Mouse (Mus musculus) MEL (cell line): ENCODE data around the gene Gpr35.

Experiments
- CTCF ChIP-seq, 3 experiments: IDR thresholded peaks in 2 of 3; conservative IDR thresholded peaks in 1 of 3; 2 replicates each; pipeline ENCODE4 v1.5.1; 2011 to 2012; ENCODE audit warnings: low read length in 3 of 3, low read depth in 2 of 3, mild to moderate bottlenecking in 2 of 3, improper control_type of control experiment in 1 of 3, inconsistent platforms in 1 of 3, mixed read lengths in 1 of 3, moderate library complexity in 1 of 3; ENCODE audit not compliant: control insufficient read depth in 1 of 3, insufficient read depth in 1 of 3, poor library complexity in 1 of 3, severe bottlenecking in 1 of 3
- E2F4 ChIP-seq: IDR thresholded peaks from 2 replicates; pipeline ENCODE4 v1.6.1; 2011; ENCODE audit warnings: low read depth, low read length, improper control_type of control experiment, borderline replicate concordance
- GABPA ChIP-seq: IDR thresholded peaks from 2 replicates; pipeline ENCODE4 v1.6.1; 2012; ENCODE audit warnings: low read depth, mild to moderate bottlenecking, inconsistent platforms, low read length, improper control_type of control experiment, moderate library complexity
- KAT2A ChIP-seq: conservative IDR thresholded peaks from 2 replicates; pipeline ENCODE4 v1.6.1; 2012; ENCODE audit warnings: low read depth, low read length, improper control_type of control experiment, inconsistent platforms
- MAX ChIP-seq: IDR thresholded peaks from 2 replicates; pipeline ENCODE4 v1.6.1; 2011; ENCODE audit warnings: low read length, improper control_type of control experiment
- NRF1 ChIP-seq: IDR thresholded peaks from 2 replicates; pipeline ENCODE4 v1.6.1; 2014; ENCODE audit warnings: low read depth, mild to moderate bottlenecking, inconsistent platforms, low read length, improper control_type of control experiment, moderate library complexity; ENCODE audit not compliant: poor library complexity, insufficient read depth, severe bottlenecking
- POLR2A ChIP-seq, 2 experiments: IDR thresholded peaks; 2 replicates each; pipeline ENCODE4 v1.6.1; 2011 to 2012; ENCODE audit warnings: low read length in 2 of 2, mild to moderate bottlenecking in 2 of 2, control low read depth in 1 of 2, improper control_type of control experiment in 1 of 2, low read depth in 1 of 2, moderate library complexity in 1 of 2; ENCODE audit not compliant: control insufficient read depth in 1 of 2, insufficient read depth in 1 of 2, poor library complexity in 1 of 2
- POLR2AphosphoS2 ChIP-seq: IDR thresholded peaks from 2 replicates; pipeline ENCODE4 v1.6.1; 2011; ENCODE audit warnings: low read length, improper control_type of control experiment
- TCF12 ChIP-seq: IDR thresholded peaks from 2 replicates; pipeline ENCODE4 v1.6.1; 2014; ENCODE audit warnings: low read depth, mild to moderate bottlenecking, inconsistent platforms, low read length, improper control_type of control experiment, moderate library complexity
- USF1 ChIP-seq: IDR thresholded peaks from 2 replicates; pipeline ENCODE4 v1.6.1; 2014; ENCODE audit warnings: low read depth, mild to moderate bottlenecking, inconsistent platforms, low read length, improper control_type of control experiment, moderate library complexity
- ZC3H11A ChIP-seq: IDR thresholded peaks from 2 replicates; pipeline ENCODE4 v1.6.1; 2012; ENCODE audit warnings: low read depth, mild to moderate bottlenecking, inconsistent platforms, low read length, improper control_type of control experiment
- ZNF384 ChIP-seq: IDR thresholded peaks from 2 replicates; pipeline ENCODE4 v1.6.1; 2012; ENCODE audit warnings: low read depth, mild to moderate bottlenecking, inconsistent platforms, low read length, improper control_type of control experiment

- TF ChIP-seq E2F4, result no peak
- no peak for TF ChIP-seq CTCF (IDR thresholded peaks at IDR 0.05 in 2 of 3, conservative IDR thresholded peaks at IDR 0.05 in 1 of 3; ENCODE audit: control insufficient read depth in 1 of 3, insufficient read depth in 1 of 3, low read depth in 2 of 3, low read length in 3 of 3, poor library complexity in 1 of 3, severe bottlenecking in 1 of 3)
- no peak for TF ChIP-seq USF1
- TF ChIP-seq GABPA, result no peak
- no peak for TF ChIP-seq POLR2A (IDR thresholded peaks at IDR 0.05; ENCODE audit: control insufficient read depth in 1 of 2, insufficient read depth in 1 of 2, low read depth in 1 of 2, low read length in 2 of 2, poor library complexity in 1 of 2)
- TF ChIP-seq TCF12, result no peak
- no peak for TF ChIP-seq KAT2A
- no peak for TF ChIP-seq POLR2AphosphoS2
- TF ChIP-seq MAX, result no peak
- TF ChIP-seq ZC3H11A, result no peak
- no peak for TF ChIP-seq ZNF384
- no peak for TF ChIP-seq NRF1
Observed at GRCm38 (mm10) chr1:92989891-92990290, 39.2 kb downstream of the Gpr35 start.
